Mouse (Mus musculus): Measurements from ENCODE around the gene Ddx41.

The Ddx41 gene

DNA sequence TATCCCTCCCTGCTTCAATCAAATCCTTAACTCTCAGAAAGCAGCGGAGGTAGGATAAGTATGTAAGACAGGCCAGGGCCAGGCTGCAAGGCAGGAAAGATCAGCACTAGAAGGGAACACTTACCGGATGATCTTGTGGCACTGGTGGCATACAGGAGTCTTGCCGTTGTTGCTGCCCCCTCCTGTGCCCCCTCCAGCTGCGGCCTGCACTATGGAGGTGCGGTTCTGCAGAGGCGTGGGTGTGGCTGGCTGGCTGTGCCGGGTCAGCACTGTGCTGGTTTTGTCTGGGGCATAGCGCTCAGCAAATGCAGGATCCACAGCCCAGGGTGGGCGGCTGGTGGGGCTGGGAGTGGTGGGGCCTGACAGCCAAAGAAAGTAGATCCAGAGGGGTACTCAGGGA, 30.6 kb downstream of the Ddx41 start:
- no peak for DNase-seq

DNA sequence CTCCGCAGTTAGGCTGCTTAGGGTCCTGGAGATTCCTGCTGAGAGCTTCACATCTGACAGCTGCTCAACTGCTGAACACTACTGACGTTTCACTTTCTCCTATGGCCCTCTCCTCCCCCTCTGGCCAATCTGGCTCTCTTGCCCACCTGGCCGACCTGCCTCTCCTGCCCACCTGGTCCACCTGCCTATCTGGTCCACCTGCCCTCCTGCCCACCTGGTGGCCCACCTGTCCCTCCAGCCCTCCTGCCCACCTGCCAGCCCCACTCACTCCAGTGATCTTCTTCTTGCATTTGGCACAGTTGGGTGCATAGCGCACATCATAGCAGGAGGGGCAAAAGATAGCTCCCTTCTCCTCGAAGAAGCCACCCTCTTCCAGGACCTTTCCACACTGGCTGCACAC, 32.1 kb downstream of the Ddx41 start:
- DNase-seq: no peak

DNA sequence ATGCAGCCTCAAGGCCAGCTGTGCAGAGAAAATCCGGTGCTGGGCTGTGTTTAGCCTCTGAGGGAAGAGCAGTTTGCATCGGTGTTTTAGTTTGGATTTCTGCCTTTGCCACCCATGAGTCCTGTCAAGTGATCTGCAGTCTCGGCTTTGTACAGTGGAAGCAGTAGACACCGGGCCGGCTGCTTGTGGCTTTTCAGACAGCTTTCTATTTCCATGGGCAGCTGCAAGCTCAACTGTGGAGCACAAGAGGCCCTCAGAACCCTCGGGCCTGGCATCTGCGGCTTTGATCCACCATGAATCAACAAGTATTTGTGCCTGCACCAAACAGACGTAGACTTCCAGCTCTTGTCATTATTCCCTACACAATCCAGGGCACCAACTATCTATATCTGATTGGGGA, 34.1 kb downstream of the Ddx41 start:
- DNase-seq: no peak

DNA sequence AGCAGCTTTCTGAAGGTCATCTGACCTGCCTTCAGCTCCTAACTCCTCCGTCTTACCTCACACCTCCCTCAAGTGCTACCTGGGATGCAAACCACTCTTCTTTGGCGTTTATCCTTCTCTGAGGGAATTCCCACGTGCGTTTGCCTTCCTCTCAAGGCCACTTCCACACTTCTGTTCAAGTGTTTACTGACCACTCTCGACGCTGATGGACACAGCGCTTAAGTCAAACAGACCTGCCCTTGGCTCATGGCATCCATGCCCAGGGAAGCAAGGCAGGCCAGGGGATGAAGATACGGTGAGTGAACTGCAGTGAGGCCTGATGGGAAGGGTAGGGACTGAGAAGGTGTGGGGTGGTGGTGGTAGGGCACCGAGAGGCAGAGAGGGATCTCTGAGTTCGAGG, 35.9 kb downstream of the Ddx41 start:
- peak; percentile 74 to 82 for DNase-seq

DNA sequence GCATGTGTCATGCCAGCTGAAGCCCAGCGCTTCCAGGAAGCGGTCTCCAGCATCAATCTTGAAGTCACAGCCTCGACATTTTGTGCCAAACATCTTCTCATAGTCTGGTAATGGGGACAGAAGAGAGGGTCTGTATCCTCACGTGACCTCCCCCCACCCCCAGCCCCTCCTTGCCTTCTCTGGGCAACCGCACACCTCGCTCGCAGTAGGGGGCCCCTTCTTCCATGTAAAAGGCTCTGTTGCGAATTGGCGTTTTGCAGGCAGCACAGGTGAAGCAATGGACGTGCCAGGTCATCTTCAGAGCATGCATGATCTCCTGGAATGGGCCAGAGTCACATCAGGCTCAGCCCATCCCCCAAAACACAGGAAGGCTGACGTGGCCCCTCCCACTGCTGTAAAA, 37.6 kb downstream of the Ddx41 start:
- DNase-seq: no peak

DNA sequence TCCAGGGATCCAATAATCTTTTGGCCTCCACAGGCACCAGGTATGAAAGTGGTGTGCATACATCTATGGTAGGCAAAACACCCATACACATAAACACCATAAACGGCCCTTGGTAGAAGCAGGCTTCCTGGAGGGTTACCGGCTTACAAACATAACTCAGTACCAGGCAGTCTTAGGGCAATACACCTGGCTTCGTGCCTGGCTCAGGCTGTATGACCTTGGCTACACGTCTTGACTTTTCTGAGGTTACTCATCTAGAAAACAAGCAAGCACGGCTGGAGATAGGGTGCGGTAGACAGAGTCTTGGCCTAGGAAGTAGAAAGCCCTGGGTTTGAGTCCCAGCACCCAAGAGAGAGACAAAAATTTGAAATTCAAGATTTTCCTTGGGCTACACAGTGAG, 39.8 kb downstream of the Ddx41 start:
- no peak for DNase-seq

DNA sequence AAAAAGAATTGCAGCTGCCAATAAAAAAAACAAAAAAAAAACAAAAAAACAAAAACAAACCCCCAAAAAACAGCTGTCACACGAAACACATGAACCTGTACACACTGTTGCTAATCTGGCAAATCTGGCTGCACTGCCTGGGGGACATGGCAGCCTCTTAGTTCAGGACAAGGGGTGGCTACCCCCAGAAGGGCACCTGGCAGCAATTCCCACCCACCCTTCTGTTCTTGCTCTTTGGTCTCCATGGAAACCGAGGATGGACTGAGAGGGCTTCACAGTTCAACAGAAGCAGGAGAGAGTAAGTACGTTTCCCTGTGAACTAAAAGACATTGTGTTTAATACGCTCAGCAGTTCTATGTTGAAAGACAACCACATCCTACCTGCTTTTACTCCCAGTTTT, 40.8 kb downstream of the Ddx41 start:
- no peak for DNase-seq

DNA sequence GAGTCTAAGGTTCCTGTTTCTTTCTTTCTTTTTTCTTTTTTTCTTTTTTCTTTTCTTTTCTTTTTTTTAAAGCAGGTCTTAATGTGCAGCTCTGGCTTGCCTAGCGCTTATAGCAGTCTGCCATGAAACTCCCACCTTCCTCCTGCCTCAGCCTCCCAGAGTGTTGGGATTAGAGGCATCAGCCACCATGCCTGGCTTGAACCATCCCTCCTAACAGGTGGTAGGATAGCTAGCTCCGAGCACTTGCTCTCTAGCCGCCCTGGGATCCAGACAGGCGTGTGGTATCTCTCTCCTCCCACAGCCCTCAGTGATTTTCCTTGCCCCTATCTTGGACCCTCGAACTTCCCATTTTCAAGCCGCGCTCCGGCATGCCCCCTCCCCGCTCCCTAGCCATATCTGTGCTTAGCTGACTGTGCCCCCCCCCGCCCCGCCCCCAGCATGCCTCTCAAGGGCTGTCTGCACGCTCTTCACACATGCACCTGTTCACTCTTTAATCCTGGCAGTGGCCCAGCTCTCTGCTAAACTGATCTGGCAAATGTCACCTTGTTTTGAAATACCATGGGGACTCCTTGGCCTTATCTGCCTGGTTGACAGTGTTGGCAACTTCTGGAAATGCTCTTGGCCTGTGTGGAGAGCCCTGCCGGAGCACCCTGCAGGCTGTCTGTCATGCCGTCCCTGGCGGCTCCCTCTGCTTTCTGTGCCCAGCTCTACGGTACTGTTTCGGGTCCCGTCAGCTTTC, 41.4 kb downstream of the Ddx41 start:
- DNase-seq: peak; percentile 56 to 66

DNA sequence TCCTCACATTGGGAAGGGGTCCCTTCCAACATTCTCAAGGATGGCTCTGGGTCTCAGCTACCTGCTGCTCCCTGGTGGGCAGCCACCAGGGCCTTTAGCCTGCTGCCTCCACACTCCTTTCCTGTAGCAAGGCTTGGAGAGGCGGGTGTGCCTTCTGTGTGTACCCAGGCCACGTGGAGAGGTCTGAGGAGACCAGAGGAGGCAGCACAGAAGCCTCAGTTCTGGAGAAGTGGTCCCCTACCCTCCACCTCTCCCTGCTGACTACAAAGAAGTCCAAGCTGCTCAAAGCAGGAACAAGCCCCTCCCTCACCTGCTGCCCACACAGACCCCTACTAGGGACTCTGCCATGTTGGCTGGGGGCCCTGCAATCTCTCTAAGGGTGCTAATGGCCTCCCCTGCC, 42.2 kb downstream of the Ddx41 start:
- DNase-seq: no peak

DNA sequence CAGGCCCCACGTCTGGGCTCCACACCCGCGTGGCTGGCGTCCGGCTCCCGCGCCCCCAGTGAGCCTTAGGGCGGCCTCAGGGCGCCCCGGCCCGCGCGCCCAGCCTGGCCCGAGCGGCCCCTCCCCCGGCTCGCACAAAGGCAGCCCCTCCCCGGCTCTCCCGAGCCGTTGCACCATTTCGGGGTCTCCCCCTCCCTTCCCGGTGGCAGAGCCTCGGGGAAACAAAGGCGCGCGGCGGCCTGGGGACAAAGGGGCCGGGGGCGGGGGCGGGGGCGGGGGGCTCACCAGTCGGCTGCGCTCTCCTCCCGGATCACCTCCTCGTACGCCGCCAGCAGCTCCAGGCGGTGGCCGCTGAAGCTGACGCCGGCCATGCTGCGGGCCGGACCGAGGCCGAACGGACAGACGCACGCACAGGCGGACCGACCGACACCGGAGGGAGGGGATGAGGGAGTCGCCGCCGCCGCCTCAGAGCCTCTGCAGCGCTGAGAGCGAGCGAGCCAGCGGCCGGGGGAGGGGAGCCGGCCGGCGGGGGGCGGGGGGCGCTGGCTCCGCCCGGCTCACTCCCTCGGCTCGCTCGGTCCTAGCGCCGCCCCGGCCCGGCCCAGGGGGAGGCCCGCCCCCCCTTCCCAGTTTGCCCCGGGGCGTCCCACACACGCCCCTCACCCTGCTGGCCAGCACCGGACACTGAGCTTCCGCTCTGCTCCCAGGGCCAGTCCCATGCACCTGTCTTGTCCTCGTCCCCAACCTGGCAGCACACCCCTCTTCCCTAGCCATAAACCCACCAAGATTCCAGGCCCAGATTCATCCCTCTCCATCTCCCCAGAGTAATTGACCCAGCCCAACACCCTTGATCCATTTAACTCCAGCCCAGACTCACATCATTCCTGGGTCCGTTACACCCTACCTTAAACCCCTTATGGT, 48.6 kb downstream of the Ddx41 start, which contains the start of gene Dbn1:
TSS of gene Dbn1 (minus strand) at position 534 of the 921 bp plus-strand sequence.
- no peak for DNase-seq

DNA sequence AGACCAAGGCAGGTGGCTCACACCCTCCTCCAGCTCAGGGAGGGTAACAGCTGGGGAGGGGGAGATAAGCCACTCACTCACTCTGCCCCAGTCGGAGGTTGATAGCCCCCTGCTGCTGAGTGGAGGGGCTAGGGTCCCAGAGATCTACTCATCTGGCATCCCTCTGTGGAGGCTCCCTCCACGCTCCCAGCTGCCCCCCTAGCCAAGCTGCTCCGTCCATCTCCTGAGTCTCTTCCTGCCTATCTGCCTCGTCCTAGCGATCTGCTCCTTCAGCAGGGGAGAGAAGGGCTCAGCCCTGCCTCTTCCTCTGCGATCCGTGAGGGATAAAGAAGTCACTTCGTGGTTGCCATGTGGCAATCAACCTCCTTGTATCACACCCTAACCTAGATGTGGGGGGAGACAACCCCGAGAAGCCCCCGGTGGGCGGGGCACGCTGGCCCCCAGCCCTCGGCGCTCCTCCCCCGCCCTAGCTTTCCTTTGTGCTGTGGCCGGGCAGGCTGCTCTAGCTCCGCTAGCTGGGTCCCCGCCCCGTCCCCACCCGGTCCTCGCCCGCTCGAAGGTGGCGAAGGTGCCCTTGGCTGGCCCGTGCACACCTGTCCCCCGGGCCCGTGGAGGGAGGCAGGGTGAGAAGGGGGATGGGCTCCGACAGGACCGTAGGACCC, 49.4 kb downstream of the Ddx41 start:
- no peak for DNase-seq

DNA sequence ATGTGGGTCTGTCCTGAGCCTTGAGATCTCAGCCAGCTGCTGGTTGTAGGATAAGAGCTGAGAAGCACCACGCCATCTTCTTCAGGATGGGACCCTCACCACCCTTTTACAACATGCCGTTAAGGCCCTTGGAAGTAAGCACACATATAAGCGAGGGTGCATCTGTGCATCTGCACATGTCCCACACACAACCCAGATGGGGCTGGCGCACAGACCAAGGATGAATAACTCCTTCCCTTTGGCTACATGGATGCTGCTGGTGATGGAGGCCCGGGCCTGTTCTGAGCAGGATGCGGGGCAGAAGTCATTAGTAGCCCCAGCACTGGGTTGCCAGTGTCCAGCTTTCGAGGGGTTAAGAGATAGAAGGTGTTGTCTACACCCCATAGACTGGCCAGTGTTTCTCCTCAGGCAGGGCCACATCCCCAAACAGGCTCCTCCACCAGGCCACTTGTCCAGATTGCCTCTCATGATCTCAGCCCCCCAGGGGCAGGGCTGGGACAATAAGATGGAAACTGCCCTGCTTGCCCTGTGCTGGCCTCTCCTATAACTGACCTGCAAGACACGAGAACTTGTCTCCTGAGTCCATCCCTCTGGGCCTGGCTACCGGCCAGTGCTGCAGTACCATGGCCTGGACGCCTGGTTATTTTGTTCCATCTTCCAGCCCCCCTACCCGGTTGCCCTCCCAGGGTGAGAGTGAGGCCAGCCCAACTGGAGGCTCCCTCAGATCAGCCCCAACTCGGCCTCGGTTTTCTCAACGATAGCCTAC, 50.2 kb downstream of the Ddx41 start:
- no peak for DNase-seq

DNA sequence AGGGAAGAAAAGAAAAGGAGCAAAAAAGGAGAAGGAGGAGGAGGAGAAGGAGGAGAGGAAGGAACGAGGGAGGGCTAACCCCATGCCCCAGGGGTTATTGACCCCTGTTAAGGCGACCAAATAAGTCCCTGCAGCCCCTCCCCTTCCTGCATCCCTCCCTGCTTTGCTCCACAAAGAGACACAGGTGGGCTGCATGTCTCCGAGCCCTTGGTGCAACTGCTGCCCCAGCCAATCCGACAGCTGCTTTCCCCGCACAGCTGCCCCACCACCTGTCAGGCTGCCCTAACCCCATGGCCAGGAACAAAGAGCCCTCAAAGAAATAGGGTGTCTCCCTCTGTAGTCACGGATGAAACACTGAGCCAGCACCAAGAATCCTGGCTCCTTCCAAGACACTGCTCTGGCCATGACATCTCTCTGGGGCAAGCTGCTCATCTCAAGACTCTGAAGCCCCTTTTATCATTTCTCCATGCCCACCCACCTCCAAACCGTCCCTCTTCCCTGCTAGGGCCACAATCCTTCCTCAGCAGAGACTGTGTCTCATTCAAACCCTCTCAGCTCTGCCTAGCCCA, 51.9 kb downstream of the Ddx41 start:
- DNase-seq: no peak

DNA sequence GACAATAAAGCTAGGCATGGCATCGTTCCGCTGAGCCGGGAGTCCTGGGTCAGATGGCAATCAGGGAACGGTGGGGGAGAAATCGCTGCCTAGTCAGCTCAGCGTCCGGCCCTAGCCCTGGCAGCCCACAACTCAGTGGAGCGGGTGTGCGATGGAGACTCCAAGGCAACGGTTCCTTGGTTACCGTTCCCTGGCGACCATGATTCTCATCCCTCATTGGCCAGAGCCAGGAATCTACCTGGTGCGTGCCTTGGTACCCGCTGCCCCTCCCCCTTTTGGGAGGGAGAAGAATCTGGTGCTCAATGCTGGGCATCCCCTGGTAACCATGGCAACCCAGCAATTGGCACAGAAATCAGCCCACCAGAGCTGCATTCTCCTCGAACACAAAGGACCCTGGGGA, 52.9 kb downstream of the Ddx41 start:
- DNase-seq: no peak

DNA sequence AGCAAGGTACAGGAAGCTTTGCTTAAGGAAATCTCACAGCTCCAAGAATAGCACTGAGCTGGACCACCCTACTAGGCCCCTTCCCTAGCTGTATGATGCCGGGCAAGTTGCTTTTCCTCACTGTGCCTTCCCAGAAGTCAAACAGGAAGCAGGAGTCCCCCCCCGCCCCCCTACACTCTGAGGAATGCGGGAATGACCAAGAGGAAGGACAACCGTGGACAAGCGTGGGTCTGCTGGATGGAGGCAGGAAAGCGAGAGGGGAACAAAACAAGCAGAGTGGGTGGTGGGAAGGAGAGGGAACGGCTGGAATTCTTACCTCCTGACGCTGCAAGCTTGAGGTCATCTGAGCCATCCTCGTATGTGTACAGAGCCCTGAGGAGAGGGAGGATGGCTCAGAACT, 53.4 kb downstream of the Ddx41 start:
- DNase-seq: no peak

DNA sequence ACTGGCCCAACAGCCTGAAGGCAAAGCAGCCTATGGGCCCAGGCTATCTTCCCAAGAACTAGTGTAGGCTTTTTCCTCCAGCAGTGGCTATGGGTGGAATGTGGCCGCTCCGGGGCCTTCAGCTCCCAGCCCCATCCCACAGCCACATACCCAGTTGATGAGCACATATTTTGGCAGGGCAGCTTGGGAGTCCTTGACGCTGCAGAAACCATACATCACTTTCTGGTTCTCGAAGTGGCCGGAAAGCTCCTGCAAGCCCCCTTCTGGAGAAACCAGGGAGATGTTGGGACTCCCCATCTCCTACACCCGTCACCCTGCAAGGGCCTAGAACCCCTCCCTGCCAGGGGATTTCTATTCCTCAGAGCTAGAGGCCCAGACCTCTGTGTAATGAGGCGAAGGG, 53.9 kb downstream of the Ddx41 start:
- peak in 1 of 2 experiments; percentile 25 for DNase-seq

Data from lung, adult 18-20 months (tissue).